Mouse (Mus musculus): Measurements from ENCODE around the gene Fra10ac1.
A peak's percentile ranks its signal among the peaks of the same experiment; 100 is the strongest.

Gene Fra10ac1

GRCm38 (mm10) chr19:38232087-38232486 lies 8.1 kb upstream of the Fra10ac1 start:
- DNase-seq (ENCODE audit: low spot score in 2 of 2): no peak

- peak in 1 of 2 experiments; percentile 9 for DNase-seq (ENCODE audit: low spot score in 2 of 2)
Measured at GRCm38 (mm10) chr19:38228699-38229098, 4.7 kb upstream of the Fra10ac1 start.

GRCm38 (mm10) chr19:38224685-38225060 lies 717 bp upstream of the Fra10ac1 start:
- no peak for DNase-seq (ENCODE audit: low spot score in 2 of 2)

GRCm38 (mm10) chr19:38223356-38223904 lies 526 bp downstream of the Fra10ac1 start:
- no peak for DNase-seq (ENCODE audit: low spot score in 2 of 2)

- DNase-seq (ENCODE audit: low spot score in 2 of 2): no peak
Measured at GRCm38 (mm10) chr19:38217696-38218095, 6.3 kb downstream of the Fra10ac1 start.

GRCm38 (mm10) chr19:38206669-38207068 lies 17.3 kb downstream of the Fra10ac1 start:
- no peak for DNase-seq (ENCODE audit: low spot score in 2 of 2)

- DNase-seq (ENCODE audit: low spot score in 2 of 2): no peak
Measured at GRCm38 (mm10) chr19:38198731-38199130, 25.2 kb downstream of the Fra10ac1 start.

GRCm38 (mm10) chr19:38195245-38195644 lies 28.7 kb downstream of the Fra10ac1 start:
- no peak for DNase-seq (ENCODE audit: low spot score in 2 of 2)

- DNase-seq (ENCODE audit: low spot score in 2 of 2): no peak
Measured at GRCm38 (mm10) chr19:38191446-38191845, 32.5 kb downstream of the Fra10ac1 start.

GRCm38 (mm10) chr19:38190606-38191005 lies 33.4 kb downstream of the Fra10ac1 start:
- DNase-seq (ENCODE audit: low spot score in 2 of 2): no peak

- DNase-seq (ENCODE audit: low spot score in 2 of 2): no peak
Measured at GRCm38 (mm10) chr19:38187345-38187680, 36.6 kb downstream of the Fra10ac1 start.

GRCm38 (mm10) chr19:38186631-38187344 lies 37.2 kb downstream of the Fra10ac1 start:
- no peak for DNase-seq (ENCODE audit: low spot score in 2 of 2)

- no peak for DNase-seq (ENCODE audit: low spot score in 2 of 2)
Measured at GRCm38 (mm10) chr19:38179675-38180074, 44.3 kb downstream of the Fra10ac1 start.

GRCm38 (mm10) chr19:38164633-38165032 lies 59.3 kb downstream of the Fra10ac1 start:
- DNase-seq (ENCODE audit: low spot score in 2 of 2): no peak

GRCm38 (mm10) chr19:38161648-38162354 lies 62.2 kb downstream of the Fra10ac1 start:
- DNase-seq (ENCODE audit: low spot score in 2 of 2): no peak

GRCm38 (mm10) chr19:38156243-38156642 lies 67.7 kb downstream of the Fra10ac1 start:
- no peak for DNase-seq (ENCODE audit: low spot score in 2 of 2)

- DNase-seq (ENCODE audit: low spot score in 2 of 2): peak in 1 of 2 experiments; percentile 6
Measured at GRCm38 (mm10) chr19:38143540-38144271, 80.2 kb downstream of the Fra10ac1 start.

Data from natural killer cell, adult 2 months (primary cell).